Mouse (Mus musculus): ENCODE data around the gene Gm20388.

Gm20388 gene

DNA sequence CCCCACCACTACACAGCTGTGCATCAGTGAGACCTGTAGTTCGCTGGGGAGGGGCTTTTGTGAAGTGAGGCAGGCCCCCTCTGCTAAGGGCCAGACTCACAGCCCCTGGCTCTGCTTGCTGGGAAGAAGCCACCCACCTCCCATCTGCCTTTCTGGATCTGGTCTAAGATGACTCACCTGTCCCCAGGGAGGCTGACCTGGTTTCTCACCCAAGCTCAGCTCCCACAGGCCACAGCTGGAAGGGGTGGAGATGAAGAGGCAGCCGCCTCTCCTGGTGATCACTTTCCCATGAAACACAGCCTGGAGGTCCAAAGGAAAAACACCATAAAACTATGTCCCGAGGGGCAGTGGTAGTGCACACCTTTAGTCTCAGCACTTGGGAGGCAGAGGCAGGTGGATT lies 2918.8 kb downstream of the Gm20388 start:
- DNase-seq (ENCODE audit: low read depth, low spot score), result no peak

DNA sequence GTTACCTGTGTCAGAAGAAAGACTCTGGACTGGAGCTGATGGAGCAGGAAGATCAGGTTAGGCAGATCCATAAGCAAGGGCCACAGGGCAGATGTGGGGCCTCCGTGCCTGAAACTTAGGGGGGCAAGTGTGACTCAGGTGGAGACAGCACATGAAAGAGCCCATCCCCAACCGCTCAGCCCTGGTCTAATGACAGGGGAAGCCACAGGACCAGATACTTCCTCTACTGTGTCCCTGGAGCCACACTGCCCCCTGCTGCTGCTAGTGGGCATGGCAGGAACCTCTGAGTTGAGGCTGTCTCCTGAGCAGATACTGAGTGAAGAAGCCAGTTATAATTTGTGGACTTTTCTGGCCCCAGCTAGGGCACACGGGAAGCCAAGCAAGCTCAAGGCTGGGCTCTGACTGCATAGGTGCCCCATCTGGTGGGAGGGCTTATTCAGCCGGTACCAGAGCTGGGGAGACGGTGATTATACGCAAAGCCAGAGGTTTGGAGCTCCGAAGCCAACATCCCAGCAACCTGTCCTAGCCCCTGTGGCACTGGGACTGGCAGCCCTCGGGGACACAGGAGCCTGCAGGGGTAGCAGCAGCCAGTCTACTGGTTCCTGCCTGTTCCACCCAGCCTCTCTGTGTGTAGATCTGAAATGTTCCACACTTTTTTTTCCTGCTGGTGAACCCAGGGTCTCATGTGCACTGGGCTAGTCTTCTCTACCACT lies 2919.9 kb downstream of the Gm20388 start:
- peak; percentile 85 for DNase-seq (ENCODE audit: low read depth, low spot score)

DNA sequence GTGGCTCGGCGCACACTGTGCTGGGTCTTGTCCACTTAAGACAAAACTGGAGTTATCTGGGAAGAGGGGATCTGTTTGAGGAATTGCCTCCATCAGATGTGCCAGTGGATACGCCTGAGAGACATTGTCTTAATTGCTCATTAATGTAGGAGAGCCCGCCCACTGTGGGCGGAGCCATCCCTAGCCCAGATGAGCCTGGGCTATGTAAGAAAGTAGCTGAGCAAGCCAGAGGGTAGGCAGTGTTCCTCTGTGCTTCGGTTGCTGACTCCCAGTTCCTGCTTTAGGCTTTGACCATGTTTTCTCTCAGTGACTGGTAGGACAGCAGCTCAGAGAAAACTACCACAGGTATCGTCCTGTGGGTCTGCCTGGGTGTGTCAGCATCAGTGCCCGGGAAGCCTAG lies 2923.8 kb downstream of the Gm20388 start:
- DNase-seq (ENCODE audit: low read depth, low spot score), result no peak

DNA sequence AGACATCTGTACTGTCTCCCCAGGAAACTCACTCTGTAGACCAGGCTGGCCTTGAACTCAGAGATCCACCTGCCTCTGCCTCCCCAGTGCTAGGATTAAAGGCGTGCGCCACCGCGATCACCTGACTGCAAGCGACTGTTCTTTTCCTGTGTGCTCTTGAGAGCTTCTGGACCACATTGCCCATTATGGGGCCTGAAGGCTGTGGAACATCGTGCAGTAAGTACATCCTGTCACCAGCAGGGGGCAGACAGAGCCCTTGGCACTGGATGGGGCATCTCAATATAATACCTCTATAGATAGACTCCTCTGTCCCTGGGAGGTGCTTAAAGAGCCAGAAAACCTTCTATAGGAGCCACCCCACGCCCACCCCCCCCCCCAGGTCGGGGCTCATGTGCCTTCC lies 2924.3 kb downstream of the Gm20388 start:
- peak; percentile 91 for DNase-seq (ENCODE audit: low read depth, low spot score)

DNA sequence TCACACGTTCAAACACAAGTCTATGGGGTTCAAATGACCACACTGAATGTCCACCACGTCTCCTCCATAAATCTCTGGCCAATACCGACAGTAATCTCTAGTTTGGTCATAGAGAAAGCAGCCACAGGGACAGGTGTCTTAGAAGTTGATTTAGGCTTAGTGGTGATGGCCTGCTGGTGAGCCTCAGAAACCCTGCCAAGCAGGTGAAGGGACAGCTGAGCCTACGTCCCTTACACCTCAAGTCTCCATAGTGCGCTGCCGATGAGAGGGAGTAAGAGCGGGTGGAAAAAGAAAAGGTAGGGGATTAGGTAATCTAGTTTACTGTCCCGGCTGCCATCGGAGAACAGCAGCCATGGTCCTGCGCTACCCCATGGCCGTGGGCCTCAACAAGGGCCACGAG lies 2925.6 kb downstream of the Gm20388 start:
- DNase-seq (ENCODE audit: low read depth, low spot score), result no peak

DNA sequence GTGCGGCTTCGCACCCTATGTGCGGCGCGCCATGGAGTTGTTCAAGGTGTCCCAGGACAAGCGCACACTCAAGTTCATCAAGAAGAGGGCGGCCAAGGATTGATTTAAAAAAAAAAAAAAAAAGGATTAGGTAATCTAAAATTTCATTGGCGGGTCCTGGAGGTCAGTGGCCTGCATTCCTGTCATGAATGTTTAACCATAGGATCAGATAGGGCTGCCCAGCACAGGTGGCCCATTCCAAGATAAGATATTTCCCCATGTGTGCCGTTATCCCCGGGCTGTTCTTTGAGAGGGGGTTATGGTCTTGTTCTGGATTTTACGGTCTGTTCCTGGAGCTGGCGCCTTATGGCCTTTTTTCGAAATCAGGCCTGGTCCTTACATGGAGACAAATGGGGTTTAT lies 2926.1 kb downstream of the Gm20388 start:
- no peak for DNase-seq (ENCODE audit: low read depth, low spot score)

DNA sequence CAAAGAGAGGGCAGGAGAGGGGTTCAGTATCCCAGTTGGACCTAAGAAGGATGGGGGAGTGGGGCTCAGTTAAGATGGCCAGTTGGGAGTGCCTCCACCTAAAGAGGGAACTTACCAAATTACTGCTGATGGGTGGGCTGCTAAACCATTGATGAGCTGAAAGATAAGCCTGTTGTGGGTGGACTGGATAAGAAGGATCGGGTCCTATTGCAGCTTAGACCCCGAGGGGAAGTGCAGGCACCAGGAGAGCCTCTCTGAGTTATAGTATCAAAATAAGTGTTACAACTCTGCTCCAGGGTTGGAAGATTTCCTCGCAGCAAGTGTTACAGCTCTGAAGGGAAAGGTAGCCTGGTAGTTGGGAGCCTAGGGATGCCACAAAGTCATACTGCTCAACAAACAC lies 2933.5 kb downstream of the Gm20388 start:
- no peak for DNase-seq (ENCODE audit: low read depth, low spot score)

DNA sequence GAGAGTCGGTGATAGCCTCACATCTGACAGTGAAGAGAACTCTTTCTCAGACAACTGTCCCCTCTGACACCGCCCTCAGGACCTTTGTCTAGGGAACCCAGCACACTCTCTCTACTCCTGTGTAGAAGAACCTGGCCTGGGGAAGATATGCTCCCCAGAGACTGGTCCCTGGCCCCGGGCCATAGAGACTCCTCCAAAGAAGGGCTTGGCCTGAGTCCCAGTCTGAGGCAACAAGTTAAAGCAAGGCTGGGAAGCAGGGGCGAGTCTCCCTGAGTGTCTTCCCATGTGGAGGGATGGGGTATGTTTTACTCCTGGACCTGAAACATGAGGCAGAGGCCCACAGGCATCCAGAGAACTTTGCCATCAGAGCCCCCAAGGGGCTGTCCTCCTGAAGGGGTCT lies 2935.0 kb downstream of the Gm20388 start:
- DNase-seq (ENCODE audit: low read depth, low spot score), result no peak

DNA sequence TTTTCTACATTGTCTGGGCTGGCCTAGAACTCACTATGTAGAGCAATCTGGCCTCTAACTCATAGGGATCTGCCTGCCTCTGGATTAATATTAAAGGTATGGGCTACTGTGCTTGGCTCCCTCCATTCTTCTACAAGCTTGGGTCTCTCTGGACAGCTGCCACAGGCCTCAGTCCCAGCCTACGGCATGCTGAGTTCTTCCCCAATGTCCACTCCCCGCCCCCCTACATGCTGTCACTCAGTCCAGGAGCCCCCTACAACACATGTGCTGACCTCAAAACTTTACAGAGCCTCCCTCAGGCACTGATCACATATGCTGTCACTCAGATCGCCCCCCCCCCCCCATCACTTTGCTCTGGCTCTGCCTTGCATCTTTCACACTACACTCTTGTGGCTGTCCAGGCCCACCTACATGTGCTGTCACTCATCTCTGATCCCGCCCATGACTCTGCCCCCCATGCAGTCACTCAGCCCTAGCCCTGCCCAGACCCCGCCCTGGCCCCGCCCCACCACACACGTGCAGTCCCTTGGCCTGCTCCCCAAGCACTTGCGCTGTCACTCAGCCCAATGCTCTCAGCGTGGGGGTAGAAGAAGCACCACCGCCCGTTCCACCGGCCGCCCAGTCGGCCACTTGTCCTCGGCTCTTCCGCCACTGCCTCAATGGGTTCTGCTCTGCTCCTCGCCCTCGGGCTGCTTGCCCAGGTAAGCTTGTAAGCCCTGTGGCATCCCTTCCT lies 2937.4 kb downstream of the Gm20388 start, which contains the start of gene Cdh15:
Gene Cdh15 (plus strand): TSS at position 138 of the 733 bp plus-strand sequence.
- DNase-seq (ENCODE audit: low read depth, low spot score), result peak; percentile 75

DNA sequence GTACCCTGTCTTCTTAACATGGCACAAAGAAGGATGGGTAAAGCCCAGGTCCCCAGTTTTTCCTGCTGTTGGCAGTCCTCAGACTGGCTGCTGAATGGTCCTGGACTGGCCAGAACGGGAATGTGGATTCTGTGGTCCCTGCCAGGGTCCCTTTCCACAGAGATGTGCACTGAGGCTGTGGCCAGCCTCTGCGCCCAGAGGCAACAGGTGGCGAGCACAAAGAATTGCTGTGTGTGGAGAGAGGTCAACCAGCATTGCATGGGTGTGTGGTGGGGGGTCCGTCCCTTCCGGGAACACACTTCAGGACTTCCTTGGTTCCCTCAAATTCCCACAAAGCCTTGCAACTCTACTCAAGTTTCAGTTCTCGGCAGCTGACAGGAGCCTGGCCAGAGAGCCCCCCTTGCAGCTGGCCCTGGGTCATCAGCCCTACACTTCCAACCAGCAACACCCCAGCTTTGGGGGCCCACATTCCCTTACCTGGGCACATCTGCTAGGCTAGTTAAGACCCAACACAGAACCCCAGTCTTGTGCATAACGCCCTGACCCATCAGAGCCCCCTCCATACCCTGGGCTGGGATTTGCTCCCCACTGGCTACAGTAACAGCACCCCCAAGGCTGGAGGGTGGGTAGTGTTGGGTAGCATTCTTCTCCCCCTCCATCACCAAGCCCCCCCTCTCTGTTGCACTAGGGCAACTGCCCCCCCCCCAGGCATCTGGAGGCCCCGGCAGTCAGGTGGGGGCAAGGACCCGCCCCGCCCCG lies 2938.7 kb downstream of the Gm20388 start:
- no peak for DNase-seq (ENCODE audit: low read depth, low spot score)

DNA sequence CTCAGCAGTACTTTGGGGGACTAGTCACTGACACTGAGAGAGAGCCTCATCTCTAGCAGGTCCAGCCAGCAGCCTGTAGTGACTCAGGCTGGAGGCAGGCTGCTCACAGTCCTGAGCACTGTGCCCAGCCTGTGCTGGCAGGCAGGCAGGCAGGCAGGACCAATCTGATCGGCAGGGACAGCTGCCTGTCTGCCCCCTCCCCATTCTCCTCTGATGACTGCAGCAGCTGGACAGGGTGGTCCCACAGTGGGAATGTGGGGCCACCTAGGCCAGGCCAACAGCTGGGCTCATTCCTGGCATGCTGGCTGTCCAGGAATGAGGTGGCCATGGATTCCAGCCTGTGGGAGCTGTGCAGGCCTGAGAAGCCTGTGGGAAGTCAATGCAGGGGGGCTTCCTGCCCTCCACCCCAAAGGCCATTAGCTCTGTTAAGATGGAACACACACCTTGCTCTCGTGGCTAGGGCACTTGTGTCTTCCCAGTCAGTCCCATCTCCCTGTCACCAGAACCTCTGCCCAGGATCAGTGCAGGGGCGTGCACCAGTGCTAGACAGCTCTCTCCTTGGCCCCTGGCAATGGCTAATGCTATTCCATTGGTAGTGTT lies 2940.1 kb downstream of the Gm20388 start:
- DNase-seq (ENCODE audit: low read depth, low spot score), result no peak

DNA sequence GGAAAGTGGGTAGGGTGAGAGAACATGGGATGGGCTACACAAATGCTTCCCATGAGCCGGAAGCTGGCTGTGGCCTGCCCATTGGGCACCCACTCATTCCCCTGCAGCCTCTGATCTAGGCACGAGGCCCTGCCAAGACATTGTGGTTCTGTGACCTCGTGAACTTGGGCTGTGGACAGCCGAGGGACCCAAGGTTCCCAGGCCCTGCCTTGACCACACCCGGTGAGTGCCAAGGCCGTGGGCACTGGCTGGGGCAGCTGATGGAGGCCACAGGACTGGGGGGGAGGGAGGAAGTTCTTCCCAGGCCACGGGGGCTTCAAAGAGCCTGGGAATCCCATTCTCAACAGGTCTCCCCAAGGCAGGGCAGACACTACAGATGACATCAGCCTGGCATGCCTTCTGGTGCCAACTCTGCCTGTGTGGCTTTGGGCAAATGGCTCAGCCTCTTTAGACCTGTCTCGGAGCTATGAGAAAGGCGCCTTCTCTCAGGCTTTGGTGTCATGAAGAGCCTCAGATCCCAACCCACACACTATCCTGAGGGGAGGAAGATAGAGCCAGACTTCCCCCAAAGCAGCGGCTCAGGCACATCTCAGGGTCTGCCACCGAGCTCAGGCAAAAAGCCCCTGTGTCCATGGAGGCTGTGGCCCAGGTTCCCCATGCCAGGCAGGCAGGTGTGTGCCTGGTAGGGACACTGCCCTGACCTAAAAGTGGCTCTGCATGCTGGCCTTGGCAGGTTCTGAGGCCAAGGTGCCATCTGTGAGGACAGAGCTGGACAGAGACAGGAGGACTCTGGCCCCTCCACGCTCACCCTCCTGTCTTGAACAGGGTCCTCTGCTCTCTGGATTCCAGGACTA lies 2941.3 kb downstream of the Gm20388 start:
- no peak for DNase-seq (ENCODE audit: low read depth, low spot score)

DNA sequence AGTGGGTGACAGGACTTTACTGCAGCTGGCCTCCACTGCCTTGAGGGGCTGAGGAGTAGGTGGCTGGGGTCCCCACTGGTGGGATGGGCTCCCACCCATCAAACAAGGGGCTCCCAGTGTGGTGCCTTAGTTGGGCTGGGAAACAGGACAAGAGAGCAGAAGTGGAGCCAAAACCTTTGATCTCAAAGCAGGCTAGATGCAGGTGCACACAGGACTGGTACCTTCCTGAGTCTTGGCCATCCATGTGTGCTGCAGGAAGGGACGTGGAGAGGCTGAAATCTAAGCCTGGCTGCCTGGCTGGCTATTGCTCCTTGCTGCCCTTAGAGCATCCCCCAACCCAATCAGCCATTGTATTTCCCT lies 2941.9 kb downstream of the Gm20388 start:
- no peak for DNase-seq (ENCODE audit: low read depth, low spot score)

DNA sequence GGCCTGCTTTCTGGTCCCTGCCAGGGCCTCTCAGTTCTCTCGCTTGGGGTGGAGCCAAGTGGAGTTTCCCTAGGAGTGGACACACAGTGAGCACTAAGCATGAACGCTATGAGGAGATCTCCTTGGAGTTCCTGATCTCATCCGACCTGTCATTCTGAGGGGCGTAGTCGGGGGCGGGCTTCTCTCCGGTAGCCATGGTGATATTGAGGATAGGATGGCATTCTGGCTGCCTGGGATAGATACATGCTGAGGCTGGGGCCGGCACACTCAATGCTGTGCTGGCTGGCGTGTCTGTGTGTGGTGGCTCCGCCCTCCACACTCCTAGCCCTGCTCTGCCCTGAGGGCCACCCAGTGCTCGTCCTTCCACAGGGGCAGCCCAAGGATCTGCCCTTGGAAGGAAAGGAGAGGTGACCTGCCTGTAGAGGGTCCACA lies 2942.7 kb downstream of the Gm20388 start:
- no peak for DNase-seq (ENCODE audit: low read depth, low spot score)

DNA sequence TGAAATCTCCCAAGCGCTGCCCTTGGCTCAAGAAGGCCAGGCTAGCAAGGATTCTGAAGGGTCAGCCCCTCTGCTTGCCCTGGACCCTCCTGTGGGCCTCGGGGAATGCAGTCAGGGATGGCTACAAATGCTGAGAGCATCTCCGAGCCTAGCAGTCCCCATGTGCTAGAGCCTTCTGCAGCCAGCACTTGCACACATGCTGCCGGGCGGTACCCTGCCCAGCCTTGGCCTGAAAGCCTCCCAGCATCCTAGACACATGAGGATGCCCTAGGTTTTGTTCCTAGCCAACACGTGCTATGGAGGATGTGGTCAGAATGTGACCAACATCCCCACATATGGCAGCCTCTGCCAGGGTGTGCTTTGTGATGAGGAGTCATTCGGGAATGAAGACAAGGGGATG lies 2943.7 kb downstream of the Gm20388 start:
- DNase-seq (ENCODE audit: low read depth, low spot score), result no peak

DNA sequence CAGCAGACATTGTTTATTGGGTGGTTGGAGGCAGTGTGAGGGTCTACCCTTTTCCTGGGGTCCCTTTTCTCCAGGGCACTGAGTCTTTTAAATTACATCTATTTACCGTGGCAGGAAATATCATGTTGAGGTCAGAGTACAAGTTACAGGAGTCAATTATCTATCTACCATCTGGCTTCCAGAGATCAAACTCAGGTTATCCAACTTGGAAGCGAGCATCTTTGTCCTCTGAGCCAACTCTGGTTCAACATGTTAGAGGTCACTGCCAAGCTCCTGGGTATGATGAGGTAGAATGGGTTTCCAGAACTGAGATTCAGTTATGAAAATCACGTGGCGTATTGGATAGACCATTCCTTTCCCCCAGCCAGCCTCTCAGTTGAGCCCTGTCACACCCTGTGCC lies 2944.5 kb downstream of the Gm20388 start:
- no peak for DNase-seq (ENCODE audit: low read depth, low spot score)

DNA sequence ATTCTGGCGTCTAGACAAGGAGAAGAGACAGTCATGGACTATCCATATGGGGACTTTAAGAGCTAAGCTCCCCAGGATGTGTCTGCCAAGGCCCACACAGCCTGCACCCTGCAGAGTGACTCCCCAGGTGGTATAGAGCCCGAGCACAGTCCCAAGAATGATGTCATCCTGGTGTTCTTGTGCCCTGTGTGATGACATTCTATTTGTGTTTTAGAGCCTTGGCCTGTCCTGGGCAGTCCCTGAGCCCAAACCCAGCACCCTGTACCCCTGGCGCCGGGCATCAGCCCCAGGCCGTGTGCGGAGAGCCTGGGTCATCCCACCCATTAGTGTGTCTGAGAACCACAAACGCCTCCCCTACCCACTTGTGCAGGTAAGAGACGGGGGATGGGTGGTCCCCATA lies 2945.6 kb downstream of the Gm20388 start:
- DNase-seq (ENCODE audit: low read depth, low spot score), result no peak

DNA sequence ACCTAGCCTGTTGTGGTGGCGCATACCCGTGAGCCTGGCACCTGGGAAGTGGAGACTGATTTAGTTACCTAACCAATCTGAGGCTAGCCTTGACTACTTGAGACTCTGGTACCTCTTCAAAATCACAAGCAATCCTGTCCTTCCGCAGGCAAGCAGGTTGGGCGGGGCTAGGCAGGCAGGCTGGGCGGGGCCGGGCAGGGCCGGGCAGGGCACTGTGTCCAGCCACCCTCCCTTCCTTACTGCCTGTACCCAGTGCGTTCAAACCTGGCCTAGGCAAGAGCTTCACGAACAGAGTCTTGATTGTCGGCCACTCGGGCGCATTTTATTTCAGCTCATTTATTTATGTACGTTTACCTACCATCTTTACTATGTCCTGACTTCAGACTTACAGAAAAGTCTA lies 2949.2 kb downstream of the Gm20388 start:
- DNase-seq (ENCODE audit: low read depth, low spot score), result no peak

DNA sequence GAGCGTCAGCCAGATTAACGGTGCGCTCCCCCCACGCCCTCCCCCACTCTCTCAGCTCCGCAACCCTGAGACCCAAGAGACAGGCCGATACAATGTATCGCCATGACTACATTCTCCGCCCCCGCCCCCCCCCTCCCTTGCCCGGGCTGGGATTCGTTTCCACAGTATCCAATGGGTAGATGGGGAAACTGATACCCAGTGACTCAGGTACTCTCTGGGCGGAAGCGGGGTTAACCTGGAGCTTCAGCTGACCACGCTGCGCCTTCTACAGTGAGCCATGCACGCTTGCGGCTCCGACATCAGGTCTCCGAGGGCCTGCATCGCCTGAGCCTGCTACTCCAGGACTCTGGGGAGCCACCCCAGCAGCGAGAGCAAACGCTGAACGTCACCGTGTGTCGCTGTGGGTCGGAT lies 2954.1 kb downstream of the Gm20388 start:
- DNase-seq (ENCODE audit: low read depth, low spot score), result no peak

DNA sequence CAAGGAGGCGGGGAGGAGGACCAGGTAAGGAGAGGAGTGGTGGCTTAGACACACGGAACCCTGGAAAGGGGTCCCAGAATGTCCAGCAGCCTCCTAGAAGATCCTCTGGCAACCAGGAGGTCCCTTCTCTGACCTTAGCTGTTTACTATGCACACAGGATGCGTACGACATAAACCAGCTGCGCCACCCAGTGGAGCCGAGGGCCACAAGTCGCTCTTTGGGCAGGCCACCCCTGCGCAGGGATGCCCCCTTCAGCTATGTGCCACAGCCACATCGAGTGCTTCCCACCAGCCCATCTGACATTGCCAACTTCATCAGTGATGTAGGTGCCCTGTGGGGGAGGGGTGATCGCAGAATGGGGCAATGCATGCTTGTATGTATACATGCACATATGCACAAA lies 2954.8 kb downstream of the Gm20388 start:
- DNase-seq (ENCODE audit: low read depth, low spot score), result no peak

DNA sequence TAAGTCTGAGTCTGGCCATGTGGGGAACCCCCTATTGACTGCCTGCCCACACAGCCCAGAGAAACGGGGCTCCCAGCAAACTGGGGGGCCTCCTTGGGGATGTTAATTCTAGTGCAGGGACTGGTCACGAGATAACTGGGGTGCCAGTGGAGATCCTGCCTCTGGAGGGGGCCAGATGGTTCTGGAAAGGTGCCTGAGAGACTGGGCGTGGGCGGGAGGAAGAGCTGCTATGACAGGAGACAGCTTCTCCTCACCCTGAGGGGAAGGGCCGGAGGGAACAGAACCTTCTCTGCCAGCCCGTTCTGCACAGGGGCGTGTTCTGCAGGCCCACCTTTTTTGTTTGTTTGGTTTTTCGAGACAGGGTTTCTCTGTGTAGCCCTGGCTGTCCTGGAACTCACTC lies 2955.6 kb downstream of the Gm20388 start:
- no peak for DNase-seq (ENCODE audit: low read depth, low spot score)

Measured in ES-CJ7 (cell line).